Mouse (Mus musculus): Measurements from ENCODE around the gene Gm12830. TPM values are rescaled to one million over a fixed set of nuclear protein-coding genes. Genes with fewer than 3 reads are reported as not detected.

Gene Gm12830
- total RNA-seq (2021) (not detected), polyA plus RNA-seq (2012; rRNA removed) (not detected in 2 replicates)
- long read RNA-seq: 0 reads

DNA sequence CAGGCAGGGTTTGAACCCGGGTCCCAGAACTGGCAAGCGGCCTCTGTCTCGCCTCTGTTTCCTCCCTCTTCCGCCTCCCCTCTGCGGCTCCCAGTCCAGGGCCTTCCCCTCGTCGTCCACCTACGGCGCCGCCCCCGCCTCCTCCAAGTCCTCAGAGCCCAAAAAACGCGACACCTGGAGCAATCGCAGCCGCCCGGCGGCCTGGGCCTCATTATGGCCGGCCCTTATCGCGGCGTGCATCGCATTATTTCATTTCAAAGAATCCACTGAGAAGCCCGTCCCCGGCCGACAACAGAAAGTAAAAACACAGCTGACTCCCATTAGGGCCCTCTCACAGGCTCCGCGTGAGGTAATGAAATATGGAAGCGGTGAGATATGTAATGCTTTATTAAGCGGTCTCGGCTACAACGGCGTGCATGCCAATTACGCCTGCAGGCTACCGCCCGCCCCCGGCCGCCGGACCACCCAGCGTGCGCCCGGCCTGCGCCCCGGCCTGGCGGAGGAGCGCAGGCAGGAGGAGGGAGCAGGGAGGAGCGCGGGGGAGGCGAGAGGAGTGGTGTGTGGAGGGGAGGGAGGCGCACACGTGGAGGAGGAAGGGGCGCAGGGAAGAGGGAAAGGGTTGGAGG is at the start of gene Gm12830:
TSS of gene Gm12830 (plus strand) at position 156 of the 626 bp plus-strand sequence.
- DNase-seq: peak; percentile 74

DNA sequence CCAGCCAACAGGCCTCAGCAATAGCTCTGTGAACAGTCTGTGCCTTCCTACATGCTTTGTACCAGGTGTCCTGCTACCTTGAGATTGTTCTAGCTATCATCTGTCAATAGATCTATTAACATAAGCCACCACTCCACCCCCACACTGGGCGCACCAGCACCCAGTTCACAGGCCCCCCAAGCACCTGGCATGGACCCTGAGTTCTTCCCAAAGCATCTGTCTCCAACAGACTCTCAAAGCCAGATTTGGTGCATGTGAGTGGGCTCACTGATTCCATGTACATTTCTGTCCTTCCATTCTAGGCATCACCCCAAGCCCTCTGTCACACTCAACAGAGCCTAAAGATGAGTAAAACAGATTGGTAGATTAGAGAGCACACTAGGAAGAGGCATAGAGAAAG is 48.2 kb upstream of the Gm12830 start:
- no peak for DNase-seq

DNA sequence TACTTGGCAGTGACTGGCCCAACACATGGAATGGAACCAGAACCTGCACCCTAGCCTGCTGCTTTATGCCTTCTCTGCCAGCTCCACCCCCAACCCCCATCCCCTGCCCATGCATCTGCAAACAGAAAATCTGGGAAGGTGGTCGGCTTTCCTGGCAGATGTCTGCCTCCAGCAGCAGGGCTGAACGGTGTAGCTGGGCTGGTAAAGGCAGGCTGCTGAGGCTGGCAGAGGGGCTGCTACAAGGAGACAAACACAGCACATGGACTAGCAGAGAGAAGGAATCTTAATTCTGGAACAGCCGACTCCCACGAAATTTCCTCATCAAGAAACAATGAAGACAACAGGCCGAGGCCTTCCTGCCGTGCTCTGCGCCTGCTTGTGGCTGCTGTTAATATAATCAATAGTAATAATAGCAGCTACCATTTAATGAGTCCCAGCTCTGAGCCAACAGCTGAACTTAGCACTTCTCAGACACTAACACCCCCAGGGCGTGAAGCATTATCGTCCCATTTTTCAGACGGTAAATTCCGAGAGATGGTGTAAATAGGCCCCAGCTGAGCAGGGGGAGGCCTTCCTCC is 43.8 kb upstream of the Gm12830 start:
- no peak for DNase-seq

DNA sequence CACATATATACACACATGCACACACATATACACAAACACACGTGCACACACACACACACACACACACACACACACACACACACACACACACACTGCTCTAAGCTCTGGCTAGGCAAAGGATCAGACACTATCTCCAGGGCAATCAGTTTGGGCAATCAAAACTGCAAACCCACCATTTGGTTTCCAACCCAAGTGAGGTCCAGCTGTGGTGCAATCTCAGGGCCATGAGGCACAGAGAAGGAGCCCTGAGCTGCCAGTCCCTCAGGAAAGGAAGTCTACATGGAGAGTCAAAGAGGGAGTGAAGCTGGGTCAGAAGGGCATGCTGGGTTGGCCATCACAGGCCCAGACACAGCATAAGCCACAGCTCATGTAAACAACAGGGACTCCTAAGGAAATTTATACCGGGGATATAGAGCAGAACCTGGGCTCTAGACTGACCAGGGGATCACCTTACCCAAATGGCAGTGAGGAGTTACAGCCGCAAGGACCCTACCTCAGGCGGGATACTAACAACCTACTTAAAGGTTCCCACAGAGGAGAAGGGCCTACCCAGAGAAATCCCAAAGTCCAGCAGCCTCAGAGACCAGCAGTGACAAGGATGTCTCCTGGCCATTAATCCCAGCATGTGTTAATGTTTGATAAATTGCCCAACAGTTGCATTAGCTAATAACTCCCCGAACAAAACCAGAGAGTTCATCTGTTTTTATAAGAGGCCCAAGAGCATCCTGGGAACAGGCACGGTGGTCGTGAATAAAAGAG is 42.6 kb upstream of the Gm12830 start:
- no peak for DNase-seq

DNA sequence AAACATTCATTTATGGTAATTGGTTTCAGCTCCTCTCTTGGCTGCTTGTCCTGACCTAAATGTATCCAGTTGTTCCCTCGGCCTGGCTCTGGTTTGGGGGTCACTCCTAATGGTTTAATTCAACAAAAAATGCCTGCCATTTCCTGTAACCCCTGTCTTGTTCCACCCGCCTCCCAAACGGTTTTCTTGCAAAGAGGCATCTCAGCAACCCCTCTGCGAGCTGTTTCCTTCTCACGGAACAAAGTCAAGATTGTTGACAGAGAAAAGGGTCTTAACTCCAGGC is 42.1 kb upstream of the Gm12830 start:
- DNase-seq: no peak

DNA sequence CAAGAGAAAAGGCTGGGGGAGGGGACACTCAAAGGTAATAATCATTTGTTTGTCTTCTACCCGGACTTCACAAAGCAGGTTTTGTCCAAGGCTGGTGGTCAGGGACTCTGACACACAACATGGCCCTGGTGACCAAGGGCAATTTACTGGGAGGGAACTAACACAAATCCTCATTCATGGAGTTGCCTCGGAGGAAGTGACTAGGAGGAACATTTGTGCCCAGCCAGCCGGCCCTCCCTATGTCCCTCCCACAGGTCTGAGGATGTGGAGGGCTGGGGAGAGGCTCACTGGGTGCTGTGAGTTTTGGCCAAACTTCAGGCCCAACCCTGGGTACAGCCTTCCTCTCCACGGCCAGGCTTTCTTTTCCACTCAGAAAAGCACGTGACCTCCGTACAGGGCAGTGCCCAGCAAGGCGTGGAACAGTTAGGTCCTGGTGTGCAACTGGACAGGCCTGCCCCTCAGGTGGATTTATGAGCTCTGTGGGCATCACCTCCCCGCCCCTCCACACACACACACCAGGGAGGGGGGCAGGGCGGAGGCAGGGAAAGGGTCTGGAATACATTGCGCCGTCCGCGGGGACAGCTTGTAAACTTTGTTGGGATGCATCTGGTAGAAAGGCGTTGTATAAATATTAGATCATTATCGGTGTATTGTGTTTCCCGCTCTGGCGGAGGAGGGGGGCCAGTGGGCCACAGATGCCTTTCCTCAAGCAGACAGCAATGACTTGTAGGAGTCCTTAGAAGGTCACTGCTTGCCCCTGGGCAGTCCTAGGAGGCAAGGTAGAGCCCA is 41.6 kb upstream of the Gm12830 start:
- DNase-seq: peak; percentile 8

DNA sequence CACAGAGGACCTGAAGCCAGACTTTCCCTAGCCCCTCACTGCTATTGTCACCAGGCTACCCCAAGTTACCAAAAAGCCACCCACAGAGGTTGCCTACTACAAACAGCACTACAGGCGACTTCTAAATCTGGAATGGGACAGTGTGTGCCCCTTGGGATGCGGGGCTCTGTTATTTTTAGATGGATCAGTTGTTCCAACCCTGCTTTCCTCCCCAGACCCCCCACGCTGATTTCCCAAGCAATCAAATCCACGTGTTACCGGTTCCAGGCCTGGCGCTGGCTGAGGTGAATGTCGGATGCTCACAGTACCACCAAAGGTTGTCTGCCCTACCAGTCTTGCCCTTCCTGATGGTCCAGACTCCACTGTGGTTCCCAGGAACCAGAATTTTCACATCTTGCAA is 38.7 kb upstream of the Gm12830 start:
- DNase-seq: no peak

DNA sequence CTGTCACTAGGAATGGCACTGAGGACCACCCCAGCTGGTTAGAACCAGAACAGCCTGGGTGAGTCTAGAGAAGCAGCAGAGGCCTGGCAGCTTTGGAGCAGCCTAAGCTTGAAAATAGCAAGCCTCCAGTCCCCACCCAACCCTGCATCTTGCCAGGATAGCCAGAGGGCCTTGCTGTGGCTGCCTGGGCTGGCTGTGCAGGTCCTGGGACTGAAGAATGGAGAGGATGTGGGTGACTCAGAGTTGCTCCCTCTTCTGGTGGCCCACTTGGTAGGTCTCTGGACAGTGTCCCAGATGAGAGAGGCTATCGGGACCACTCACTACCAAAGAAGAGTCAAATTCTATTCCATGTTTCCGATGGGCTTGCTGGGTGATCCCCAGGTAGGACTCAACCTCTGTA is 36.8 kb upstream of the Gm12830 start:
- no peak for DNase-seq

DNA sequence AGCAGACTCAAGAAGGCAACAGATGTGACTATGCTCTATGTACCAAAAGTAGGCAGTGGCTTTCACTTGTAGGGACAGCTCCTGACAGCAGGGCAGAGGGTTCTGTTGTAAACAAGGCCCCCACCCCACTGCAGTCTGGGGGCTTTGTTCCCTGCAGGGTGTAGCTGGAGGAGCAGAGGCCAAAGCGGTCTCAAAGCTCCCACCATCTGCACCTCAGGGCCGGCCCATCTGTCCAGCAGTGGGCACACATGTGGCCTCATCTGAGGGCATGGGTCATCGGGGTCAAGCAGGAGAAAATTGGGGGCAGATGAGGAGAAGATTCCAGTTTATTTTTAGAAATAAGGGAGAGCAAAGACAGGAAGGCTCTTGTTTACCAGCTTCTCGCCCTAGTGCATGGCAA is 32.7 kb upstream of the Gm12830 start:
- DNase-seq: no peak

DNA sequence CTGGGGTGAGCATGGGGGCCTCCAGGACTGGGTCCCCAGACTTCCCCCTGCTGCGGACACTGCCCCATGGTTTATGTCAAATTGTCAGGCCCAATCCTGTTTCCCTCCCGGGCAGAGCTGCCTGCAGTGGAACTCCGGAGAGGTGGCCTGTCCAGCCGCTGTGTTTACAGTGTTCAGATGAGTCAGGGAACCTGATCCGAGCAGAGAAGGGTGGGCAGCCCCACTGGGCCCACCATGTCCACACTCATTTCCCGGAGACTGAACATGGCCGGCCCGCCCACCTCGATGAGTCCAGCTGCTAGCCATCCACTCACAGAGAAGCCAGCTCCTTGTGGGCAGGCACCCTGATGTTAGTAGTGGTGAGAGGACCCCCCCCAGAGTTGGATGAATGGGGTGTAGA is 29.9 kb upstream of the Gm12830 start:
- no peak for DNase-seq

DNA sequence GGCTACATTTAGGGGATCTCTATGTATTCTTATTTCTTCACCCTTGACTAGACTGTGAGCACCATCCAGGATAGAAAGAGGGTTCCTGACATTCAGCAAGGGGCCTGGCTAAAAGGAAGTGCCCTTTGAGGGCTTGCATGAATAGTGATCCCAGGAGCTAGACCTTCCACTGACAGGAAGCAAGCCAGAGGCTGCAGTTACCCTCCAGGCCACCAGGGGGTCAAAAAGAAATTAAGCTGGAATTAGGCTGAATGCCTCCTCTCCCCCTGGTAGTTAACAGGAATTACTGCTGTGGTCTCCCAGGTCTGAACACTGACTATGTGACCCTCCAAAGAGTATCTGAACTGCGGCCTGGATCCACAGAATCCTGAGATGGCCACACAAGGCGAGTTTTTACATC is 27.7 kb upstream of the Gm12830 start:
- DNase-seq: no peak

DNA sequence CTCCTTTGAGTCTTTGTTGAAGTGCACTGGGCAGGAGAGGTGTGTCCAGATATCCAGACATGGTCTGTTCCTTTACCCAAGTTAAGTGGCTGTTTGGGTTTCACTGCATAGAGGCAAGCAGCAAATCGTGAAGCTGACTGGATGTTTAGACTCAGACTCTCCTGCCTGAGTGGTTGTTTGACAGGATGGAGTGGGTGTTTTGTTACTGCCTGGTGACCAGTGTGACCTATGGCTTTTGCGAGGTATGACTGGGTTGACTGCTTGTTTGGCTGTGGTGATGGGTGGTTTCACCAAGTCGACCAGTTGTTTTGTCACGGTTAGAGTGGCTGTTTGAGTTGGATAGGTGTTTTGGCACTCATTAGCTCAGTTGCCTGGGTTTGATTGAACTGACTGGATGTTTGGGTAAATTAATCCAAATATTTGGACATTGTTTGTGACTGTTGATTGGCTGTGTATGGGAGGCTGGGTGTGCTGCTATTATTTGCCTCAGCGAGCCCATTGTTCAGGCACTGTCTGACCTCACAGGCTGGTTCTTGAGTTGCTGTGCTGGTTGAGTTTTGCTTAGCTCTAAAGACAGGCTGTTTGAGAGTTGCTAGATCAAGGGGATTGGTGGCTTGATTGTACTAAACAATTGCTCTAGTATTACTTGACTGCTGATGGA is 24.1 kb upstream of the Gm12830 start:
- no peak for DNase-seq

DNA sequence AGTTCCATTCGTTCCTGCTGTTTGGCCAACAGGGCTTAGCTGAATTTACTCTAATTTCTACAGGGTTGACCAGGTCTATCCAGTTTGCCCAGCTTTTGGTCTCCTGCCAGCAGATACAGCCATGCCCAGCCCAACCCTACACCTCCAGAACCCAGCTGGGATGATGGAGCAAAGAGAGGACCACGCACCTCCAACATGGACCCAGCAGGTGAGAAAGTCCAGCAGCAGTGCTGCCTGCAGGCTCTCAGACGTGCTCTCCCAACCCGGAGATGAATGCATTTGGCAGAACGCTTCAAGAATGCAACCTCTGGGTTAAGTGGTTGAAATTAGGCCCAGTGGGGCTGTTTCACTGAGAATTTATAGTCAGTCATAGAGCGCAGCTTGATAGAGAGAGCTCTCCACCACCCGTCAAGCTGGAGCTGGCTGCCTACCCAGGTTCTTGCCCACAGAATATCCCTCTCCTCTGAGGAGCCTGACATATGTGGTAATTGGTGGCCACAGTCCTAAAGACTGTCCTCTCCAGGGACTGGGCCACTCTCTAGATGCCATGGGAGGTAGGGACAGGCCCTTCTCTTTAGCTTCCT is 23.4 kb upstream of the Gm12830 start:
- no peak for DNase-seq

DNA sequence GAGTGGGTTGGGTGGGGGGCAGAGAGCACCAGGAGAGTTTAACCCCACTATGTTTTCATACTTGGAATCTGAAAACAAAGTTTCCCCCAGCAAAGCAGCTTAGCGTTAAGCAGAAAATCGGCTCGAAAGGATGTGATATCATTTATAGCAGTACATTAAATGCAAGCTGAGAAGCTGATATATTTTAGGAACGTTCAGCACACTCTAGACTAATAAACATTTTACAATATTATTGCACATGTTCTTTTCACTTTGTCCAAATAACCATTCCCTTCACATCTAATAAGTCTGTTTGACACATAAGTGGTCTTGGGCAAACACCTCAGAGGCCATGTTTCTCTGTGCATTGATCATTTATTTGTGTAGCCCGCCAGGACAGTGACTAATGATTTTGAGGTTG is 17.4 kb upstream of the Gm12830 start:
- no peak for DNase-seq

DNA sequence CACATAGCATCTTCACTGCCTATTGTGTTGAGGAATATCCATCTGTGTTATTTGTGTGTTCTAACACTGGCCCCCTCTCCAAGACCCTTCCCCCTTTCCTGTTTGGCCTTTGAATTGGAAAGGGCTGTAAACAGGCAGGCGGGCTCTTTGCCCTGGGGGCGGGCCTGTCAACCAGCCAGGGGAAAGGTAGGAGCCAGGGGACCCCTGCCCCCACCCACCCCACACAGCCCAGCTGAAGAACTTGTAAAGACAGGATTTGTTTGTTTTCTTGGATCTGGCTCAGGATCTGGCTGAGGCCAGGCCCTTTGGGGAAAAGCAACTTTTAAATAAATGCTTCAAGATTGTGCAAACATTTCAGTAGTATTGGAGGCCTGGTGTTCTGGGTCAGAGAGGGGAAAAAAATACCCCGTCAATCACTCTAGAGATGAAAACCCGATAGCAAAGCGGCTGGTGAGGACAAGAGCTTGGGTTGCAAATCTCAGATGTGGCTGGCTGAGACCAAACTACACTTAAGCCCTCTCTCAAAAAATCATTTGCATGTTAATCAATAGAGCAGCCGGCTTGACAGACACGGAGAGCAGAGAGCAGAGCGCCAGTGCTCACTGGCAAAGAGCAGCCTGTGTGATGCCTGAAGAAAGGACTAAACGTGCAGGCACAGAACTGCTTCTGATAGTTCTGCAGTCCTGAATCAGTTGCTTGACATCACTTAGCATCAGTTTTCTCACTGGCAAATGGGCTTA is 2.4 kb upstream of the Gm12830 start:
- peak; percentile 16 for DNase-seq

DNA sequence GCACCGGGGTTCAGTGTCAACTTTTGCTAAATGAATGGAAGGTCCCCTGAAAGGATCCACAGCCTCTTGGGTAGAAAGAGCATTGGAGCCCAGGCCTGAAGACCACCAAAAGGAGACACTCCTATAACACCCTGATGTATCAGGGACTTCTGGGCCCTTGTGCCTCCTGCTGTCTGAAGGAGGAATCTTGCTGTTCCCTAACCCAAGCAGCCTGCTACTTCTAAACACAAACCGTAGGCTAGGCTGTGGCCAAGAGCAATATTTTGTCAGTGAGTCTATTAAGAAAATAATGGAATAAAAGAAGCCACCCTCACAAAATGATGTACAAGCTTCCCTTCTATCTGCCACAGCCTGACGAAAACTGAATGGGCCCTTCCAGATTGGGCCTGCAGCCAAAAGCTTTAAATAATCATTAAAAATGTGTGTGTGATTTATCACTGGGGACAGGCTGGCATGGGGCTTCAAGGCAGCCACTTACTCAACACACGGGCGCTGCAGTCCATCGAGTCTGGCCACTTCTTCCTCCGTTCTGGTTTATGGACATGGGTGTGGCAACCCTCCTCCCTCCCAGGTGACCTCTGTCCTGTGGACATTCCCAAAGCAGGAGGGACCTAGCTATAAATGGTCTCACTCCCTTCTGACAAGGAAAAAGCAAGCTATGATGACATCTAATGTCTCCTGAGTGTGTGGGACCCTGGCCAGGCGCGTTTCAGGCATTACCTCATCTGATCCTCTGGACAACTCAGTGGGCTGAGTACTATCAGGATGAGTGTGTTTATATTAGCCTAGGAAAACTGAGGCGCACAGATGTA is 13.5 kb downstream of the Gm12830 start:
- peak; percentile 28 for DNase-seq

DNA sequence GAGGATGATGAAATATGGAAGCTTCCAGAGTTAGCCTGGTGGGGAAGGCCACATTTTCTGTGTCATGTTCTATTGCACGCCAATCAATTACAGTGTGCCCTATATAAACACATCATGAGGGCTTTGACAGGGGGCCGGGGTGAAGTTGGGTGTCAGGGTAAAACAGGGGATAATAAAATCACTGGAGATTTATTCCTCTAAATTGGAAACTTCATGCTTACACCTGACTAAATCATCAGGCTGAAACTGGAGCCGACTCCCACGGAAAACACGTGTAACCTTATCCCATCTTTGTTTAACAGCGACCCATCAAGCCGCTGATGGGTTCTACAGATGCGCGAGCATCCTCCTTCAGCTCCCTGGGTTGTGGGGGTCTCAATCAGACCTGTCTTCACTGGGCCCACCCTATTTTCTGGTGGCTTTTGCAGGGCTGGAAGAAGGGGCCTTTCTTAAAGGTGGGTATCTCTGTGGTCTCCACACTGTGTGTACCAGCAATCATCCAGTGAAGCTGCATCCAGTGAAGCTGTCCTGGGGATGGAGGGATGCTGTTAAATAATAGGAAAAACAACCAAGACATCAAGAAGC is 19.9 kb downstream of the Gm12830 start:
- no peak for DNase-seq

DNA sequence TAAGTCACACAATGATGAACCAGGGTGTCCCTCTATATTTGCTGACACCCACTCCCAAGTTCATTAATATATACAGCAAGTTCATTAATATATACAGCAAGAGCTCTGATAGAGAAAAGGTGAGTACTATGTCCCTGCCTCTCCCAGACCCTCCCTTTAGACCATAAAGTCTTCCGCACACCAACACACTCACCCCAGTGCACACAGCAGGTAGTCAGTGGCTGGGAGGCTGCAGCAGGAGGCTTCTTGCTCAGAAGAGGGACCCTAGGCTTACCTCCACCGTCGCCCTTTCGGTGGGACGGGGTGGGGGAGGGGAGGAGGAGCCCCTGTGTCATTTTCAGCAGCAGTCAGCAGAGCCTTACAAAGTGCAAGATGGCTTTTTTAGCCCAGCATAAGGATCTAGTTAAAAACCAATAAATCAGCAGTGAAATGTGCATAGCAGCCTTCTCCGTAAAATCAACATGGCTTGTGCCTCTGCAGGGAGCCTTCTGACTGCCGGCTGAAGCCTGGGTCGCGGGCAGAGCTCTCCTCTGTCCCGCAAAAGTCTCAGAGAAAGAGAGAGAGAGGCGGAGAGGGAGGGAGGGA is 20.9 kb downstream of the Gm12830 start:
- no peak for DNase-seq

DNA sequence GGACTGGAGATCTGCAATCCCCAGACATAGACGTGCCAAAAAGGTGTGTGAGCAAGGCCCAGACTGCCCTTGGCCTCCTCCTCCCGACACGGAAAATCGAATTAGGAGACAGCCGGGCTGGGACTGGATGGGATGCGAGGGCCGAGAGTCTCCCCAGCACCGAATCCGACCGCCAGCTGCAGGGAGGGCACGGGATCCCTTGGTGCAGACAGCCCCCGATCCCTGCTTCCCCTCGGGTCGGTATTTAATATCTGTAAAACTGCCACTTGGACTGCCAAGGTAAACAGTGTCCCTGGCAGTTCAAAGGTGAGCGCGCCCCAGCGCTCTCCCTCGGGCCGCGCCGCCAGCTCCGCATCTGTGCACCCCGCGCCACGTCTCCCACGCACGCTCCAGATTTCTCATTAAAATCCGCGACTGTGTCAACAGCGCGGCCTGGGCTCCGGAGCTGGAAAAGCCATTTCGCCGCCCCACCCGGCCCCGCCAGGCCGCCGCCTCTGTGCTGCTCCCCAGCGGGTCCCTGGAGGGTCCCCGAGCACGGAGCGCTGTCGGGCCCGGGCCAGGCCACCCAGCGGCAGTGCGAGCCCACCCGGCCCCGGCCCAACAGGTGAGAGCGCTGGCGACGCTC is 21.7 kb downstream of the Gm12830 start:
- no peak for DNase-seq
